Mouse (Mus musculus): ENCODE measurements around the gene Cd9.

Cd9 gene

DNA sequence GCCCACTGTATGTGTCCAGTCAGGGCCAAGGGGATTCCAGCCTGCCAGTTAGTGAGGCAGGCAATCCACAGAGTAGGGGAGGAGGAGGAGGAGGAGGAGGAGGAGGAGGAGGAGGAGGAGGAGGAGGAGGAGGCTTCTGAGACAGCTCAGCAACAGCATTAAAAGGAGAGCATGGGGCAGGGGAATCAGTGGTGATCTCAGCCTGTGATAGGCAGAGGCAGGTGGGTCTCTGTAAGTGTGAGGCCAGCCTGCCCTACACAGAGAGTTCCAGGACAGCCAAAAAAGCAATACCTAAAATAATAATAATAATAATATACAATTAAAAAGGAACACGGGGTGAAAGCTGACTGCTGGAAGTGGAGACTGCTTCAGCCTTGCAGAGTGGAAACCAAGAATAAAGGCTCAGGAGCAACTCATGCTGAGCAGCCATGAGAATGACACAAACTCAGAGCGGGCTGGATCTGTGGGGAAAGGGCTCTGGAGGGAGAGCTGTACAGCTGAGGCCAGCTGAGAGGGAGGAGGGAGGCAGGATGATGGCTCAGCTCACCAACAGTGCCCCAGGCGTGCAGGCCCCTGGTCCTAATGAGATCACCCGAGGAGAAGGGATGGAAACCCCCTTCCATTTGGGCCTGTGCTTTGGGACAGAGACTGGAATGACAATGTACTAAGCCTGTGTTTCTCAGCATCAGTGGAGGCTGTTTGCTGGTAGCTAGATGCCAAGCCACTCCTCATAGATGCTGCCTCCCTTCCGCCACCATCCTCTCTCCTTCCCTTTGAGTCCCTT lies 59.7 kb downstream of the Cd9 start:
- peak; percentile 55 for DNase-seq (ENCODE audit: low read depth, low spot score)

DNA sequence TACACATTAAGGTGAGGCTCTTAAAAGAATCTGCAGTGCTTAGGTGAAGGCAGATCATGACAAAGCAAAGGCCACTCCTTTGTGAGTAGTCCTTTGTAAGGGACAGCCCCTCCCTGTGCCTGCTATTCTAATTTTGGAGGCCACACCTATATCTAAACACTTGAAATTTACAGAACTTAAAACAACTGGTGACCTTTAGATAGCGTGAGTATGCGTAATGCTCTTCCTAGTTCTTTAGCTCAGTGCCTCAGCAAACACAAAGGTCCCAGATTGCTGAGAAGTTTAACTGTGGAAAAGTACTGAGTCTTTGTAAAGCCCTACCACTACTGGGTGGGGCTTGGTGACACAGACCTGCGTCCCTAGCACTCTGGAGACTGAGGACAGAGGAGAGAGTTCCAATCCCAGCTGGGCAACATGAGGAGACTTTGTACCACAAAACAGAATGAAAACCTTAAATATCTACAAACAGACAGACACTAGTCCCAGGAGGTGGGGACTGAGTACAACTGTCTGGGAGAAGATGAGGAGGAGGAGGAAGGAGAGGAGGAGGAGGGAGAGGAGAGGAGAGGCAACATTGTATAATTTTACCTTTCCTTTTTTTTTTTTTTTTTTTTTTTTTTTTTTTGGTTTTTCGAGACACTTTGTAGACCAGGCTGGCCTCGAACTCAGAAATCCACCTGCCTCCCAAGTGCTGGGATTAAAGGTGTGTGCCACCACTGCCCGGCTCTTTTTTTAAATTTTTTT lies 60.7 kb downstream of the Cd9 start:
- DNase-seq (ENCODE audit: low read depth, low spot score) = peak; percentile 100

DNA sequence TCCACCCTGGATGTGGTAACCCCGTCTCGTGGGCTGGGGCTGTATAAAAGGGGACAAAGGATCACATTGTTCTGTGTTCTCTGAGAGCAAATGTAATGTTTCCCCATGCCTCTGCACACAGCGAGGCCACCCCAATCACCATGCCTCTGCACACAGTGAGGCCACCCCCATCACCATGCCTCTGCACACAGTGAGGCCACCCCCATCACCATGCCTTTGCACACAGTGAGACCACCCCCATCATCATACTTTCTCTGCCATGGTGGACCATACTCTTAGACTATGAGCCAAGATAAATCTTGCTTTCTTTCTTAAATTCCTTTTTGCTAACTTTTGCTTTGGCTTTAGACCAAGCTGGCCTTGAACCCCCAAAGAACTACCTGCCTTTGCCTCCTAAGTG lies 61.3 kb downstream of the Cd9 start:
- DNase-seq (ENCODE audit: low read depth, low spot score) = no peak

DNA sequence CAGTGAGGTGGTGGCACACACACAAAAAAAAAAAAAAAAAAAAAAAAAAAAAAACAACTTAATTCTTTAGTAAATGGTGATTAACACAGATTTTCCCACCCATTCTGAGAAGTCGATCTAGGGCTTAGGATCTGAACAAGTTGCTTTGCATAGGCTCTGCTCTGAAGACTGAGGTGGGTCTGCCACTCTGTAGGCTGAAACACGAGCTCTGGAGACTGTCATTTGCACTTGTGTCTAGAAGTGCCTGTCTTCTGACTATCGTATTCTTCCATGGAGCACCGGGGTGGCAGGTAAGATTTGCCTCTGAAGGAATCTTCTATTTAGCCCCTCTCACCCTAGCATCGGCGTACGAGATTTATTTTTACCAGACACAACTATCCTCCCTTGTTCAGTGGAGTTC lies 62.1 kb downstream of the Cd9 start:
- DNase-seq (ENCODE audit: low read depth, low spot score) = peak; percentile 83

DNA sequence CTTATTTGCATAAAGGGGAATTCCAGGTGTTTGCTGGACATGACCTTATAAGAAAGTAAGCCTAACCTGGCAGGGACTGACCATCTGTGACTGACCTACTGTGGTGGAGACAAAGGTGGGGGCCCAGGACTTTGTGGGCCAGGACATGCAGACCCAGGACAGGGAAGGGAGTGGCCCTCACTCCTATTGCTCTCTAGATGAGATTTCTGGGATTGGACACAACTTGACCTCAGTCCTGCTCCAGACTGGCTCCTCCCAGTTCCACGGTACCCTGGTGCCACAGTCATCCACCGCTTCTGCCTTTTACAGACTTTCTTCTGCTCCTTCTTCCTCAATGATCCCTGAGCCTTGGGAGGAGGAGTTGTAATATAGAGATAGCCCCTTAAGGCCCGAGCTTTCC lies 63.6 kb downstream of the Cd9 start:
- peak; percentile 73 for DNase-seq (ENCODE audit: low read depth, low spot score)

DNA sequence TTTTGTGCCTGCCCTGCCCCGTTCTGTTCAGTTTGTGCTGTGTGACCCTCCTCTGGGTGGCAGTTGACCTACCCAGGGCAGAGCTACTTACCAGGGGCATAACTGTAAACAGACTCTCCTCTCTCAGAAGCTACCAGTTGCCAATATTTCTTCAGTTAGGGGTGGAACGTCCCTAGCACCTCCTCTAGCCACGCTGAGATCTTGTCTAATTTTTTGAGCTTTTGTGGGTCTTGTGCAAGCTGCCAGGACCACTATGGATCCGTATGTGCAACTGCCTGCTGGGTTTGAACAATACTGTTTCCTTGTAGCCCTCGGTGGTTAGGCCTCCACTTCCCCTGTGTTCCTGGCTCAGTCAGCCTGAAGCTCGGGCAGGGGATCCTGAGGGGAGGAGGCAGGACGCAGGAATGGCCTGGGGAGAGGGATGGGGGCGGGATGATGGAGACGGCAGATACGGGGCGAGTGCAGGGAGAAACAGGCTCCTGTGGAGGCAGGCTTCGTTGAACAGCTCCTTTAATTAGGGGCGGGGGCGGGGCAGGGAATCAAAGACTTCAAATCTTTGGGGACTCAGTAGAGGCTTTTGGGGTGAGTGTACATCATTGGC lies 64.1 kb downstream of the Cd9 start:
- DNase-seq (ENCODE audit: low read depth, low spot score) = peak; percentile 90

DNA sequence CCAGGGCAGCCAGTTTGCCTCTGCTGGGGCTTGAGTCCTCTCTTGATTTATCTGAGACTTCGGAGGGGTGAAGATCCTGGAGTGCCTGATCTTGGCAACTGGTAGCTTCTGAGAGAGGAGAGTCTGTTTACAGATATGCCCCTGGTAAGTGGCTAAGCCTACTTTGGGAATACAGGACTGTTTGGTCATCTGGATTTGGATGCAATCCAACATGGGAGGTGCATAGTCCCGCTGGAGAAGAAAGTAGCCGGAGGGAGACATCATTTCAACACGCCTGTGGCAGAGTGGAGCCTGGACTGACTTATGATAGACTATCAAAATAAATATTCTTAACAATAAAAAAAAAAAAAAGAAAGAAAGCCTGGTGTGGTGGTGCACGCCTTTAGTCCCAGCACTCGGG lies 64.8 kb downstream of the Cd9 start:
- no peak for DNase-seq (ENCODE audit: low read depth, low spot score)

DNA sequence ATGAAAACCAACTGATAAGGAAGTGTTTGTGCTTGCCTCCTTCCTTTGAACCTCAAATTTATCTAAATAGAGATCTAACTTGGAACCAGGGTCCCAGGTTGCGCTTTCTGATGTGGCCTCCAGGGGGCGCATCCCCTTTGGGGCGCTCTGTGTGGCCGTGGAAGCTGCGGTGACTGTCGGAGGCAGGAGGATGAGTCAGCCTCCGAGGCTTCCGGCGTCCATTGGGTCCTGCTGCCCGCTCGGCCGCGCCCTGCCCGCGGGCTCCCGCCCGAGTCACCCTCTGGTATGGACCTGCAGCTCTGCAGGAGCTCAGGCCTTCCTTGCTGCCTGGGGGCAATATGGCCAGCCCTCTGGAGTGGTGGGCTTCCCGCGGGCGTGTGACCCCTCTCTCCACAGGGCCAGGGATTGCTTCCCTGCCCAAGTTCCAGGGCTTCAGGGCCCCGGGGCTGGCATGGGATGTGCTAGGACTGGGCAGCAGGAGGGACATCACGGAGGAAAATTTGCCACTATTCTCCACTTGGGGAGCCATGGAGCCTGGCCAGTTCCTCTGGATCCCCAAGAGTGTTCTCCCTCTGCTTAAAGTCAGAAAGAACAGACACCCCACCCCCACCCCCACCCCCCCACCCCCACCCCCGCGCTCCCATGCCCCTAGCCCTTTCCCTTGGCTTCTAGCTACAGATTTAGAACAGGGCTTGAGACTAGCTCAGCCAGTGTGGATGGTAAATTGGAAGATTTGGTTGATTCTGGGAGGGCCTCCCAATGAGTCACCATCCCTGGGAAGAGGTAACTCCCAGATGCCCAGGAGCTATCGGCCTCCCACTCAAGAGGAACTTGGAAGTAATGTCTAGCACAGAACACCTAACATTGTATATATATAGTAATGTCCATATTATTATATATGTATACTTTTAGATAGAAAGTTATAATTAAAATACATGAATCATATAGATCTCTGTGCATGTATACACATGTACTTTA lies 67.9 kb downstream of the Cd9 start:
- DNase-seq (ENCODE audit: low read depth, low spot score) = peak; percentile 86

DNA sequence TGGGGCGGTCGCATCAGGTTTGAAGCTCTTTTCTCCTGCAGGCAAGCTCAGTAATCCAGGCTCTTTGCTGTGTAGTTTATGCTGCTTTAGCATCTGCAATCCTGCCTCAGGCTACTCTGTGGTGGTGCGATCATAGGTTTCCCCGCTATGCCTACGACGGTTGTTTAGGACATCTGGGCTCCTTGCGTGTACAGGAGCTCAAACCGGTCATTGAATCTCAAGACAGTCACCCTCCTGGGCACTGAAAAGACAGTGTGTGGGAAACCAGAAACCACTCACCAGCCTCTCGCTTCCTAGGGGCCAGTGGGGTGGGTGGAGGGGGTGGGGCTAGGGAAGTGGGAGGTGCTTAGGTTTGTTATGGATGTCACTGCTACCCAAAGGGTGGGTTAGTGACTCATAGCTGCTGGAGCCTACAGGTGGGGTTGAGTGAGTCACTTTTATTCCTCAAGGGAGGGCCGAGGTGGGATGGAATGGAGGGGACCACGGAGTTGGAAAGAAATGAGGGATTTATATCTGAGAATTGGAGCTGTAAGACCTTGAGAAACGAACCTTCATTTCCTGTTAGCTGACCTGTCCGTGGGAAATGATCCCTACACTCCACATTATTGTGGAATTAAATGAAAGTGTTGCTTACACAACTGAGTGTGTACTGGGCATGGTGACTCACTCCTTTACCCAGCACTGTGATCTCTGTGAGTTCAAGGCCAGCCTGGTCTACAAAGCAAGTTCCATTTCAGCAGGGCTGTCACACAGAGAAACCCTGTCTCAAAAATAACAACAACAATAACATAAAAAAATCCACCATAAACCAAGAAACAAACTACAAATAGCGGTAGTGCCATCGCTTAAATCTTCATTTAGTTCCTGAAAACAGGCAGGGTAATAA lies 69.1 kb downstream of the Cd9 start:
- peak; percentile 71 for DNase-seq (ENCODE audit: low read depth, low spot score)

DNA sequence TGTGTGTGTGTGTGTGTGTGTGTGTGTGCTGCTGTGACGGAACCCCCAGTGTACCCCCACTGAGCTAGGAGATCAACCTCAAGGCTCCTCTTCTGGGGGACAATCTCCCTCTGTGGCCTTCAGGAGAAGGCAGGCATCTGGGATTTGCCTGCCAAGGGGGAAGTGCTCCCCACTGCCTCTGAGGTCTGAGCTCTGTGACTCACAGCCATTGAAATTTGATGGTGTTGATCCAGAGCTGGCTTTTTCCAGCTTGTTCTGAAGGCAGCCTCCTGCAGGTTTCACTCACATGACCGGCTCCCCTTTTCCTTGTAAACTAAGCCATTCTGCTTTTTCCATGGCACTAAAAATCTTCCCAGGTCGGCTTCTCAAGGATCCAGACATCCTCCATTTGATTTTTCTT lies 70.4 kb downstream of the Cd9 start:
- DNase-seq (ENCODE audit: low read depth, low spot score) = peak; percentile 75

DNA sequence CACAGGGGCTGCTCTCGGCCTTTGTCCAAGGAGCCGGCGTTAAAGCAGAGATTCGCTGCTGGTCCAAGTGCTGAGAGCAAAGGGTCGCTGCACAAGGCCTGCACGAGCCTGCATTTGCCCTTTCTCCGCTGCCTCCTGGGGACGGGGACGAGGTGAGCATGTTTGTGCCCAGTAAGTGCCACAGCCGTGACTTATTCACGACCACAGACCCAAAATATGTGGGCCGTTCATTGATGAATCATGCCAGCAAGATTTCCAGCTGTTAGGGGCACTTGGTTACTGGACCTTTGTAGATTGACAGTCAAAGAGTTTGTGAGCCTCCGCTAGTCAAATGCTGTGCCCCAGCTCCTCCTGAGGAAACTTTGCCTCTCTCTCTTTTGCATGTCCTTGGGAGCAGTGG lies 71.1 kb downstream of the Cd9 start:
- no peak for DNase-seq (ENCODE audit: low read depth, low spot score)

DNA sequence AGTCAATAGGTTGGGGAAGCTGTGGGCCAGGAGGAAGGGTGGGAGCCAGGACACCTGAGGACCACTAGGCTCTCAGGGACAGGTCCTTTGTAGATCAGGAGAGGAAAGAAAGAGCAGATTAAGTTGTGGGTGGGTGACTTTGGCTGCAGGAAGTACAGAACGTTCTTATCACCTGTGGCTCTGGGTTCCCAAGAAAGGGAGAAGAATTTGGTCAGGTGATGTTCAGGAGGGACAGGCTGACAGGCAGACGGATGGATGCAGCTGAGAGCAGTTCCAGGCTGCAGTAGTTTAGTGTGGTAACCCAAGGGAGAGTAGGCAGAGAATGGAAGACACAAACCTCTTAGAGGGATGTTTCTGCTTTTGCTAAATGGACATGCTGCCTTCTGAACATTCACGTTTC lies 71.5 kb downstream of the Cd9 start:
- no peak for DNase-seq (ENCODE audit: low read depth, low spot score)

DNA sequence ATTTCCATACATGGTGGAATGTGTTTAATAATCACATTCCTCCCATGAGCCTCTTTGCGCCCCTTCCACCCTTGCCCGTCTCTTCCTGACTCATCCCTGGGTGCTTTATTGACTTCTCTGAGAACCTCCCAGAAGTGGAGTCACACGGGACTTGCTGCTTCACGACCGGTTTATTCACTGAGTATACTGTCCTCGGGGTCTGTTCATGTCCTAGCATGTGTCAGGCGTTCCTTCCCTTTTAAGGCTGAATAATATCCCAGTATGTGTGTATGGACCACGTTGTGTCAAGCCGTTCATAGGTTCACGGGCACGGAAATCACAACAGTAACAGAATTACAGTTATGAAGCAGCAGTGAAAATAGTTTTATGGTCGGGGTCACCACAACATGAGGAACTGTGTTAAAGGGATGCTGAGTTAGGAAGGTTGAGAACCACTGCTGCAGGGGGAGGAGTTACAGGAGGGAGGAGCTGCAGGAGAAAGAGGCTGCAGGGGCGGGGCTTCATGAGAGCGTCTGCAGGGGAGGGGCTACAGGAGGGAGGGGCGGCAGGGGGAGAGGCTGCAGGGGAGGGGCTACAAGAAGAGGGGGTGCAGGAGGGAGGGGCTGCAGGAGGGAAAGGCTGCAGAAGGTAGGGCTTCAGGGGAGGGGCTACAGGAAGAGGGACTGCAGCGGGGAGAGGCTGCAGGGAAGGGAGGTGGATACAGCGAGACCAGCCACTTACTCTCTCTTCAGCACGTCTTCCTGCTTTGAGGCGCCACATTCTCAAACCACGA lies 72.4 kb downstream of the Cd9 start:
- peak; percentile 97 for DNase-seq (ENCODE audit: low read depth, low spot score)

DNA sequence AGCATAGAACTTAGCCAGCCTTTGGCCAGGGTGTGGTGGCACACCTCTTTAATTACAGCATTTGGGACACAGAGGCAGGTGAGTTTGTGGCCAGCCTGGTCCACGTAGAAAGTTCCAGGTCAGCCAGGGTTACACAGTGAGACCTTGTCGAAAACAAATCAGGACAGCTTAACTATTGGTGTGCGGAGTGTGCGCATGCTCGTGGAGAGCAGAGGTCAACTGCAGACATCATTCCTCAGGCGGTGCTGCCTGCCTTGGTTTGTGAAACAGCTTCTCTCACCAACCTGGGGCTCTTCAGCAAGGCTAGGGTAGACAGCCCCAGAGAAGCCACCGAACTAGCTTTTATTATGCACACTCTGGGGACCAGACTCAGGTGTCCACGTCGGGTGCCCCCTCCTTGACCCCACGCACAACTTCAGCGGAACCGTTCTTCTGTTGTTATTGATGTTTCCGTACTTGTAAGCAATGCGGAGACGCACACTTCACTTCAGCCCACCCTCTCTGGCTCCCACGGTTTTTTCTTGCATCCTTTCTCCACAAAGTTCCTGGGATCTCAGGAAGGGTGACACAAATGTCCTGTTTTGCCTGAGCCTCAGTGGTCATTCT lies 74.0 kb downstream of the Cd9 start:
- DNase-seq (ENCODE audit: low read depth, low spot score) = peak; percentile 73

DNA sequence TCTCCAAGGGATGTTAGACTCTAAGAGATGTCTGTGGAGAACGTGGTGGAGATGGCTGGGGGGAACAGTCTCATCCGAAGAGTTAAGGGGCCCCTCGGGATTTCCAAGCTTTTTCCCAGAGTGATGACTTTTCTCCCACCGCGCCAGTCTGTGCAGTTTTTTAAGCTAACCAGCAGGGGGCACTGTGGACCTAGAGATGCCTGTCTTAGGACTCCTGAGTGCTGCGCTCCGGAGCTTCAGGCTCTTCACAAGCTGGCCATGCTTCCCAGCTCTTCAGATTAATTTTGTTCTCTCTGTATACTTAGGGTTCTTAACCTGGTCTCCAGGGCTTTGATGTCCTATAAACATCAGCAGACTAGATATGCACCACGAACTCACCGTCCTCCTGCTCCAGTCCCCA lies 75.8 kb downstream of the Cd9 start:
- DNase-seq (ENCODE audit: low read depth, low spot score) = peak; percentile 96

DNA sequence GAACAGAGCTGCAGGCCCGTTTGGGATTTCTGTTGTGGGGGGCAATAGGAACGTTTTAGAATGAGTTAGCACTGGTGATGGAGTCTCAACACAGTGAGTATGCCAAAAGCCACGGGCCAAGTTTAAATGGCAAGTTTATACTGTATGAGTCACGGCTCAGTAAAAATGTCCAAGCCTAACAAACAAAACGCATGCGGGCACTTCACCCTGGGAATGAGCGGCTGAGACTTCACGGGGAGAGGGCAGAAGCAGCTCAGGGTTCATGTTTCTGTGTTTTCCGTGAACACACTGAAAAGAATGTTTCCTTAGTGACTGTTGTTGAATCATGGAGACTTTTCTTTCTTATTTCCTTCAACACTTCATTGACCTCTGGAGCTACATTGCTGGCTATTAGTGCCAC lies 81.3 kb downstream of the Cd9 start:
- DNase-seq (ENCODE audit: low read depth, low spot score) = no peak

DNA sequence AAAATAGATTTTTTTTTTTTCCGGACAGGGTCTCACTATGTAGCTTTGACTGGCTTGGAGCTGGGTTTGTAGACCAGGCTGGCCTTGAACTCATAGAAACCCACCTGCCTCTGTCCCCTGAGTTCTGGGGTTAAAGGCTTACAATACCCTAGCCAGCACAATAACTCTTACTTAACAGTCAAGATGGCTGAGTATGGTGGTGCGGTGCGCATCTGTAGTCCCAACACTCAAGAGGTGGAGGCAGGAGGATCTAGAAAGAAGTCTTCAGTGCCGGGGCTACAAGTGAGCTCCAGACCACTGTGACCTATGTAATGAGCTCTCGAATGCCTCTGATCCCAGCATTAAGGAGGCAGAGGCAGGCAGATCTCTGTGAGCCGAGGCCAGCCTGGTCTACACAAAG lies 82.9 kb downstream of the Cd9 start:
- peak; percentile 83 for DNase-seq (ENCODE audit: low read depth, low spot score)

DNA sequence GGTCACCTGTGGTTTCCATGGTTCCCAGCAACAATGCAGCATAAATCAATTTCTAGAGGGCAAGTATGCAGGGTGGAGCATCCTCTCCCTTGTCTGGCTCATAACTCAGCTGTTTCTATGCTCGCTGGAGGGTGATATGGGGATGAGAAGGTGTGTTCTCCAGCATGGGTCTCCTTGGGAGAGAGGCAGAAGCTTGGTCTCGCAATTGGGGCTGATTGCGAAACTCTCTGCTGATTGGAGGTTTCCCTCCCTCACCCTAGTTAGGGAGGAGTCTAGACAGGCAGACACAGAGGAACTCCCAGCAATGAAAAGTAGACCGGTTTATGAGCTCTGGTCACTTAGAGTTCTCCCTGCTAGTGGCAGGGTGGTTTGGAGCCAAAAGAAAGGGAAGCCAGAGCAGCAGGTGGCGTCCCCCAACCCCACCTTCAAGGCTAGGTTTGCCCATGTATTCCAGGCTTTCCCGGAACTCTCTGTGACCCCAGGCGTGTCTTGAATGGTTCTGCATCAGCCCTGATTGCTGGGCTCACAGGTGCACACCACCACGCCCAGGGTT lies 83.5 kb downstream of the Cd9 start:
- DNase-seq (ENCODE audit: low read depth, low spot score) = peak; percentile 97

DNA sequence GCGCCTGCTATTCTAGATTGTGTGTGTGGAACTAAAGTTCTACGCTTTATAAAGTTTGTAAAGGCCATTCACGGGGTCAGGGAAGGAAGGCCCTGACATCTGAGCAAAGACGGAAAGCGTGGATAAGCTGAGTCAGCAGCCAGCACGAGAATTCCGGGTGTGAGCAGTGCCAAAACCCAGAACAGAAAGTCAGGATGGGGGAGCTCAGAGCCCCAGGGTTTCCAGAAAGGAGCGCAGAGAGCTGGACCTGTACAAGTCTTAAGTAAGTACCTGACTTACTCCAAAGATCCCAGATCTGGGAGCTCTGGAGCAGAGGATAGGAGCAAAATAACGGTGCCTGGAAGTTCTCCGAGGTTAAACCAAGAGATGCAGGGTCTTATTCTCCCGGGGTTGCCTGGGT lies 84.0 kb downstream of the Cd9 start:
- DNase-seq (ENCODE audit: low read depth, low spot score) = peak; percentile 67

Measured in ES-CJ7 (cell line).